Mouse (Mus musculus) fat pad, adult 2 months (tissue): Measurements from ENCODE around the gene Fgfr2.

ENCODE experiments used
- DNase-seq: peaks from one replicate; pipeline ENCODE4 v3.0.0-alpha.2; 2011; ENCODE audit warnings: low read depth, low spot score; ENCODE audit errors: extremely low read depth

Fgfr2 gene

DNA sequence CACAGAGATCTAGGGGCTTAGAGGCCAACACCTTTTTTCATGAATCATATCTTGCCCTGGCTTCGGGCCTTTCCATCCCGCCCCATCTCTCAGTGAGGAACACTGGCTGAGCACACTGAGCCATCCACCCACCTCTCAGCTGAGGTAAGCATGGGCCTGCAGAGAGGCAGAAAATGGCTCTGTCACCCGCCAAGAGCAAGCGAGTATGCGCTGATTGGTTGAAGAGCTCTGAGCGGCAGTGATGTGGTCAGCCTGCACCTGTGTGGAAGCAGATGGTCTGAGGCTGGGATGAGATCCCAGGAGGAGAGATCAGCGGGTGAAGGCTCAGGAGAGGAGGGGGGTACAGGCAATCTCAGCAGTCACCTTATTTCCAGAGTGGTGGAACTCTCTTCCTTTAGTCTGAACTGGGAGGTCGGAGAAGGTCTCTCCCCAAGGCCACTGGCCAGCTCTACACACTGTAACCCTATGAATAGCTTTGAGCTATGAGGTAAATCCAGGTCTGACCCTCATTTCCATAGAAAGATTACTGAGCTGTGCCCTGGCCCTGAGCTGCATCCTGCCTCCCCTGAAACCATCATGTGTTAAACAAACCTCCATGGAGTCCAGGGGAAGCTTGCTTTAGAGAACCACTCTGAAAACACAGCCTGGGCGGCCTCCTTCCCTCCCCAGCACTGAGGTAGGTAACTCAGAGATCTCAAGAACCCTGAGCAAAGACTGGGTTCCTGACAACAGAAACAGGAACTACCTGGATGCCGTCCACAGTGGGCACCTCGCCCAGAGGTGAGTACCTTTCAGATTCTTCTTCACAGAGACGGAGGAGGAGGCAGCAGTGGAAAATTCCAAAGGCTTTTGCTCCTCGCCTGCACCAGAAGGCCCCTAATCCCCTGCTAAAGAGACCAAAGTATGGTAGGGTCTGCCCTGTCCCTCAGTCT is 316.0 kb downstream of the Fgfr2 start:
- DNase-seq = no peak

DNA sequence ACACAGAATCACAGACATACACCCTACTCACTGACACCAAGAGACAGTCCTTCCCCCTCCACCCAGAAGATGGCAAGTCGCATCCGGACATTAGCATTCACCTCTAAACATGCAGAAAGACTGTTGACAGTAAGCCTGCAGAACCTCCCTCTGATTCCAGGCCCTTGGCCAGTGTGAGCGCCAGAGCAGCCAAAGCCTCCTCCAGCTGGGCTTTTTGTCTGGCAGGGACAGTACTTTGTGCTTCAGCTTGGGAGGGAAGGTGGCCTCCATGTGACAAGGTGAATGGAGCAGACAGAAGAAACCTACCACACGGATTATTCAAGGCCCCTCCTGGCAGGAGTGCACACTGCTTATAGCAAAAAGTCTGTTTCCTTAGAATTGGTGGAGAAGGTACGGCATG is 316.9 kb downstream of the Fgfr2 start:
- no peak for DNase-seq

DNA sequence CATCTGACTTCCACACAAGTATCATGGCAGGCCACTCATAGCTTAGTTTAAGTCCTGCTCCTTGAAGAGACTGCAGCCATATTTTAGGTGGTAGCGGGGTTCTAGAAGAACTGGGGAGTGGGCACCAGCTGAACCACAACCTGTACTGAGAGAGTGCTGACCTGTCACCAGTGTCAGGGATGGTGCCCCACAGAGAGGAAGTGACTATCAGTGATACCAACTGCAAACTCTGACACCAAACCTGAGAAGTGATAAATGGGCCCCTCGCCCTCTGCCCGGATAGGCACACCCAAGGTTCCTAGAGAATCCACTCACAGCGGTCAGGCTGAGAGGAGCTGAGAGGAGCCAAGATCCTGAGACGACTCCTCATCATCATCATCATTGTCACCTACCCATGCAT is 318.2 kb downstream of the Fgfr2 start:
- DNase-seq = no peak

DNA sequence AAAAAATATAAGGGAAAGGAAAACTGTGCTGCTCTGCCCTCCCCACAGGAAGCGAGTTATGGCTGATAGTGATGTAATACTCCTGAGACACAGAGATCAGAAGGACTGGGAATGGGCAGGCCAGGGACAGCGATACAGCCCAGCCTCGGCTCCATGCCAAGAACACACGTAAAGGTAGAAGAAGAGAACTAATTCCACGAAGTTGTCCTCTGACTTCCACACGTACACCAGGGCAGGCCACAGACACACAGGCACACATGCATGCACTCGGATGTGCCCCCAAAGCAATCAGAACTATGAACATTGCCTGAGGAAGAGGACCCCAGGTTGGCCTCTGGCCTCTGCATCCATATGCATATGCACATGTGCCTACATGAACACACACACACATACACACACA is 318.7 kb downstream of the Fgfr2 start:
- DNase-seq = no peak

DNA sequence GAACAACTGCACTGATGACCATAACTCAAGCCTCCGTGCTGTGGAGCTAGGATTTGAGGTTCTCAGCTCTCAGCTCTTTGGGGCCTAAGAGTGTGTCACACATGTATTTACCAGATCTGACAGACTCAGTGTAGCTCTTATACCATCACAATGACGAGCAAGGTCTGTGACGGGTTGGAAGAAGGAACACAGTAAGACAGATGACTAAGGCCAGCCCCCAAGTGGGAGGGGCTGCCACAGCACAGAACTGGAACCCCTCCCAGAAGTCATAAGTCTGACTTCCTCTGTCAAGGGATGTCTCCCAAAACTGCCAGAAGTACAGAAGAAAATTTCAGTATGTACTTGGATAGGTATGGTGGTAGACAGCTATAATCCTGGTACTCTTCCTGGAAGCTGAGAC is 319.2 kb downstream of the Fgfr2 start:
- DNase-seq = no peak

GRCm38 (mm10) chr7:132803336-132803735 is 319.8 kb downstream of the Fgfr2 start:
- no peak for DNase-seq

GRCm38 (mm10) chr7:132802691-132803090 is 320.5 kb downstream of the Fgfr2 start:
- DNase-seq = no peak

- no peak for DNase-seq
Measured at GRCm38 (mm10) chr7:132802066-132802465, 321.1 kb downstream of the Fgfr2 start.

DNA sequence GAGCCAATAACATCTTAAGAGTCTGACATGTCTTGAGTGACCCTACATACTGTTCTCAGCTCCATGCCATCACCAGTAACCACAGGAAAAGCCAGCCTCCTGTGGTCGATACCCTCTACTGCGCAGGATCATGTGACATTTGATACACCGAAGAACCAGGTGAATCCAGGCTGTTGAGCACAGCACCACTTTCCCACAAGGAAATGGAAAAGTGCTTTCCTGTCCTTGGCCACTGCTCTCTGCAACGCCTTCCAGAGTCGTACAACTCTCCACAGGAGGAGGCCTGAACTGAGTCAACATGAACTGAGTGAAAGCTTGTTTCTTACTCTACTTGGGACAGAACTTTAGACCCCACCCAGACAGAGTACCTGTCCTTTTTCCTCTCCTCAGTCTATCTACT is 321.6 kb downstream of the Fgfr2 start:
- DNase-seq = no peak

DNA sequence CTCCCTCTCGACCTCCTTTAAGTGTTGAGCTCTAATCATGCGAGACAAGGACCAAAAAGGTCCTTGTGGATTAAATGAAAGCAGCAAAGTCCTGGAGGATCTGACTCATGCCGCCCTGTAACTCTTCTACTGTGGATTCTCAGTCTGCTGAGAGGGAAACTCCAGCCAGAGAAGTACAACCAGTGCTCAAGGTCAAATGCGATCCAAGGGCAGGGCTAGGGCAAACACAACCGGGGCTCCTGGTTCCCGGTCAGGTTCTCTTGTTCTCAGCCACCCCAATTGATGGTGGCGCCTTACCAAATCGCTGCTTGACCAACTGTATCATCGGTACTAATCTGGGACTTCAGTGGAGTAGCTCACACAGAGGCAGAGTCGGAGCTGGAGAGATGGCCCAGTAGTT is 322.3 kb downstream of the Fgfr2 start:
- no peak for DNase-seq

GRCm38 (mm10) chr7:132799119-132800016 is 323.8 kb downstream of the Fgfr2 start:
- no peak for DNase-seq

DNA sequence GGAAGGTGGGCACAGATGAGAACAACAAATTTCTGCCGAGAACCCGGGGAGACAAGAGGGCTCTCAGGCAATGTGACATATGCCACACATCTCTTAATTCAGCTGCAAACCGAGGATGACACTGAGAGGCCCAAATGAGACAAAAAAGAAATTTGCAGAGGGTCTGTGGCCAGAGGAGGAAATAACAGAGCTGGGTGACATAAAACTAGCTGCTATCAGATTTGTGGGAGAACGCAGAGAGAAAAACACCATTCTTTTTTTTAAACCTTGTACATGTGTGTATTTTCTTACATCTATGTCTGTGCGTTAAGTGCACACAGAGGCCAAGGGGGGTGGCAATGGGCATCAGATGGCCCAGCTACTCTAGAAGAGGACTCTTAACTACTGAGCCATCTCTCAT is 328.0 kb downstream of the Fgfr2 start:
- DNase-seq = no peak

- no peak for DNase-seq
Measured at GRCm38 (mm10) chr7:132793467-132793866, 329.7 kb downstream of the Fgfr2 start.

- DNase-seq = peak; percentile 81
Measured at GRCm38 (mm10) chr7:132790447-132791219, 332.5 kb downstream of the Fgfr2 start.

DNA sequence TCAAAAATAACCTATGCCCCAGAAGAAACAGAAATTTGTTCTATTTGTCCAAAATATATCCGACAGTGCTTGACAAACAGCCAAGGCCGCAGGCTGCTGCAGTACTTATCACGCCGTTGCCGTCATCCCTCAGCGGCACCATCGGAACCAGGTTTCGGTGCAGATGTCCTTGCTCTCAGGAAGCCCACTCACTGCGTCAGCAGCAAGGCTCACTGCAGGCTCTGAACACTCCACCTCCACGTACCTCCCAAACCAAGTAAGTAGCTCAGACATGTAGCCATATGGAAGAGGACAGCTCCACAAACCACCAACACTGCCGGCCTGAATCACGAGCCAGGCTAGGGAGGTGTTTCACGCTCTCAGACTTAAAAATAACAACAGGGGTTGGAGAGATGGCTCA is 334.3 kb downstream of the Fgfr2 start:
- DNase-seq = no peak

GRCm38 (mm10) chr7:132787496-132788190 is 335.5 kb downstream of the Fgfr2 start:
- no peak for DNase-seq

- DNase-seq = no peak
Measured at GRCm38 (mm10) chr7:132787022-132787421, 336.1 kb downstream of the Fgfr2 start.

DNA sequence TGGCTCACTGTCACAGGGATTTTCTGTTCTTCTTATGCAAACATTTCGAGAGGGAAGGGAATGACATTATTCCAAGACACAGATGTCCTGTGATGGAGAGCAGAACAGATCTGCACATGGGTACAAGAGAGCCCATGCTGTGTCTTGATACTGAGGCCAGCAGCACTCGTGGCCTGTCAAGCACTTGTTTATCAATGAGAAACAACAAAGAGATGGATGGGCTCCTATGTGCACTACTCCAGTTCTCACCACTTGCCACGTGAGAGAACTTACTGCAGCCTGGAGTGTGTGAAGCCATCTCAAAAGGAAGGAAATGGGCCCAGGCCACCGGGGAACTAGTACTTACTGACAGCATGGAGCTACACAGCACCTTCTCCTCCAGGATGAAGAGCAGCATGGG is 336.6 kb downstream of the Fgfr2 start:
- DNase-seq = no peak

- no peak for DNase-seq
Measured at GRCm38 (mm10) chr7:132786011-132786410, 337.1 kb downstream of the Fgfr2 start.

DNA sequence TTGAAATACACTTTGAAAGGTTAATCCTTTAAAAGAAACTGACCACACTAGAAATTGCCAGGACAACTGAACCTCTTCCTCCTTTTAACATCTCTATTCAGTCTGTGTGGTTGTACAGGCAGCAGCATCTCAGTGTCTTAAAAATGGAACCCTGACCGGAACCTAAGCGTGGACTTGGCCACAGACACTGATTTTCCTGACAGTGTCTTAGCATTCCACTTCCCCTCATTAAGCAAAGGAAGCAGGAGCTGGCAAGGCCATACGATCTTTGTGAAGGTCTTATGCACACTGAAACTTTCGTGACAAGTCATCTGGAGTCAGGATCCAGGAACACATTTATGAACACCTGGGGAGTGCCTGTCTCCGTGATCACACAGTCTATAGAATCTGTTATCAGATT is 339.0 kb downstream of the Fgfr2 start:
- no peak for DNase-seq

- DNase-seq = no peak
Measured at GRCm38 (mm10) chr7:132781850-132782249, 341.3 kb downstream of the Fgfr2 start.
